Mouse (Mus musculus): Measurements from ENCODE around the gene Gpr37l1.
"Not testable (repeated sequence)": the region's sequence is repeated elsewhere in the genome, so short reads cannot be mapped to it uniquely, and the experiment has no call there.

Gpr37l1 gene

DNA sequence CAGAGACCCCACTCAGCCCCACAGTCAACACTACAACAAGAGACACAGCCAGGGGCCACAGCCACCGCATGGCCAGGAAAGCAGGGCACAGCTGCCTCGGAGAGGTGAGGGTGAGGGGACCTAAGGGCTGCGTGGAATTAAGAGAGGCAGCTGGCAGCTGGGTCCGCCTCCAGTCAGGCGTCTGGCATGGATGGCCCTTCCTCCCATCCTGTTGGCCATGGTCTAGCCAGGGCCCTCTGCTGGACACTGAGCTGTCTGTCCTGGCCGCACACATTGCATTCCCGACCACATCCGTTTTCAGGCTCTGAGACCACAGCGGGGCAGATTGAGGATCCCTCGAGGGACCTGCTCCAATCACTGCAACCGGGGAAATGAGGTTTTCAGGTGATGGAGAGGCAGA is at the start of gene Gpr37l1:
TSS of gene Gpr37l1 (minus strand) at position 247 of the 400 bp plus-strand sequence.
- no peak for DNase-seq (ENCODE audit: low spot score)

DNA sequence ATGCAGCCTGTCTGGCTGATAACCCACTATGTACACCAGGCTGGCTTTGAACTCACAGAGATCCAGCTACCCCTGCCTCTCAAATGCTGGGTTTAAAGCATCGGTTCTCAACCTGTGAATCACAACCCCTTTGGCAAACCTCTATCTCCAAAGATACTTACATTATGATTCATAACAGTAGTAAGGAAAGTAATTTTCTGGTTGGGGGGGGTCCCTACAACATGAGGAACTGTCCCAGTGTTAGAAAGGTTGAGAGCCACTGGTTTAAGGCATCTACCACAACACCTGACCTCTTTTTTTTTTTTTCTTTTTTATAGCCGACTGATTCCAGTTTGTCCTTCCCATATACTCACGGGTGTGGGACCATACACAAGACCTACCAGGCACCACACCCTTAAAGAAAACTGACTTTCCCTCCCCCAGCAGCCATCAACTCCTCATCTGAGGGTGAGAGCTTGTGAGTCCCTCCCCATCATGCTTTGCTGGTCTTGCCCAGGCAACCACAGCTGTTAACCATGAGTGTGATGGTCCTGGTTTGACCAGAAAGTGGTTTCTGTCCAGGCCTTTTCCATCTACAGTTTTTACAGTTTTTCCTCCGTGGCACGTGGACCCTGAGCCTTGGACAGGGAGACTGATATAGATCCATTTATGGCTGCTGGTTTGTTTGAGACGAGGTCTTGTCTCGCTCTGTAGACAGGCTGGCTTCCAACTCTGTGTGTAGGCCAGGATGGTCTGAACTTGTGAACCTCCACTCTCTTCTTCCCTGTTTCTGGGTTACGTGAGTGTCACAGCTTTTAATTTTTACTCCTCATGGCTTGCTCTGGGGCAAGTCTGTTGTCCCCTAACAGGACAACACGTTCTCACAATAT is 46.5 kb upstream of the Gpr37l1 start:
- no peak for DNase-seq (ENCODE audit: low spot score)

DNA sequence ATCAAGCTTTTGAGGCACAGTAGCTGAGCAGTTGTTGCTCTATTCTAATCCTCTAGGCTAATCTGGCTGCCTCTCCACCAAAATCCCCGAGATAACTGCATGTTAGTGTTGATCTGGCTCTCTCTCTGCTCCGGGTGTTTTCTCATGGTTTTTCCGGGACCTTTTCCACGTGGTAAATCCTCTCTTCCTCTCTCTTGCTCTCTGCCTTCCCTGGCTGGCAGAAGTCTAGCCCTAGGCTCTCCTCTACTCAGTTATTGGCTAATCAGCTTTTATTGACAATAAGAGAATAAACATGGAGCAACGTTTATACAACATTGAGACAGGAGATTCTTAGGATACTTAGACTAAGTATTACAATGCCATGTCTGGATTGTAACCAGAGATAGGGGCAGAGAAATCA is 42.9 kb upstream of the Gpr37l1 start:
- DNase-seq (ENCODE audit: low spot score): no peak

DNA sequence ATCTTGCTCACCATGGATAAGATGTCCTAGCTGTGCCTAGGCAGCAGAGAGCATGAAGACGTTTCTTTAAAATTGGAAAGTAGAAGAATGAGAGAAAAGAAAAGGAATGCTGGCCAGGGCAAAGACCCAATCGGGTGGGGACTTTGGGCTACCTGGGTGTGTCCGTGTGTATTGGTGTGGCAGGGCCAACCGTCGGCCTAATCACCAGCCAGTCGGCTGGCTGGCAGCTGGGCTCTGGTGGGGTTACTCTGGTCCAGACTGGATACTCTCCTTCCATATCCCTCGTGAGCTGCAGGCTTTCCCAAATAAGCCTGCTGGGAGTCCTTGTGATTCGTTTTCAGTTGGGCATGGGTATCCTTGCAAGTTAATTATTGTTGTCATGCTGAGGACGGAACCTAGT is 41.2 kb upstream of the Gpr37l1 start:
- DNase-seq (ENCODE audit: low spot score): no peak

DNA sequence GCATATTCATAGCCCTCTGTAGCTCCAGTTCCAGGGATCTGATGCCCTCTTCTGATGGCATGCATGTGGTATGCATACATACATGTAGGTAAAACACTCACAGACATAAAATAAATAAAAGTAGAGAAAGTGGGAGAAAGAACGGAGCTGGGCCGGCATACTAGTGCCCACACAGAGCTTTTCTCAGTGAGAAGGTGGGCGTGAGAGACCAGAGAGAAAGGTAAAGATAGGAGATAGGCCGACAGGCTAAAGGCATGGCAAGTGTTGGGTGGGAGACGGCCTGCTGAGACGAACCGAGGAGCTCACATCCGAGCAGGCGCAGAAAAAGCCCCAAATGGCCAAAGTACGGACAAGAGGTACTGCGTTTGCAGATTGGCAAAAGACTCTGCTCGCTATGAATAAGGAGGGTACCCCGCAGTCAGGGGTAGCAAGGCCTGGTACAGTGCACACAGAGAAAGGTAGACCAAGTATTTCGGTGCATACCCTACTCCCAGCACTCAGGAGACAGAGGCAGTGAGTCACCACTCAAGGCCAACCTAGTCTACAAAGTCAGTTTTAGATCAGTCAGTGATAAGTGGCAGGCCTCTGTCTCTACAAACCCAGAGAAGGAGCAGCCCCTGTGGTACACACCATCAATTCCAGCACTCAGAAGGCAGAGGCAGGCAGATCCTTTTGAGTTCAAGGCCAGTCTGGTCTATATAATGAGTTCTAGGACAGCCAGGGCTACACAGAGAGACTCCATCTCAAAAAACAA is 39.3 kb upstream of the Gpr37l1 start:
- DNase-seq (ENCODE audit: low spot score): no peak

DNA sequence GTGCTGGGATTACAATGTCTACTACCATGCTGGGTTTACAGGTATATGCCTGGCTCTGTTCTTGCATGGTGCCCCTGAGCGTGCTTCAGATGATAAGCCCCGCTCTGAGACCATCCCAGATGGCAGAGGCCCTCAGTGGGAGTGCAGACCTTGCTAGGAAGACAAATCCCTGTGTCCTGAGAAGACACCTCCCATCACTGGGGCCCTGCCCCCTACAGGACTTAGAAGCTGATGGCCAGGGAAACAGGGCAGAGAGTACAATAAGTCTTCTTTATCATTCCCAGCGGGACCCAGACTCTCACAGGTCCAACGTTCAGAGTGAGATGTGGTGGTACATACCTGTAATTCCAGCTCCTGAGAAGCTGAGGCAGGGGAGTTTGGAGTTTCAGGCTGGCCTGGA is 37.8 kb upstream of the Gpr37l1 start:
- no peak for DNase-seq (ENCODE audit: low spot score)

DNA sequence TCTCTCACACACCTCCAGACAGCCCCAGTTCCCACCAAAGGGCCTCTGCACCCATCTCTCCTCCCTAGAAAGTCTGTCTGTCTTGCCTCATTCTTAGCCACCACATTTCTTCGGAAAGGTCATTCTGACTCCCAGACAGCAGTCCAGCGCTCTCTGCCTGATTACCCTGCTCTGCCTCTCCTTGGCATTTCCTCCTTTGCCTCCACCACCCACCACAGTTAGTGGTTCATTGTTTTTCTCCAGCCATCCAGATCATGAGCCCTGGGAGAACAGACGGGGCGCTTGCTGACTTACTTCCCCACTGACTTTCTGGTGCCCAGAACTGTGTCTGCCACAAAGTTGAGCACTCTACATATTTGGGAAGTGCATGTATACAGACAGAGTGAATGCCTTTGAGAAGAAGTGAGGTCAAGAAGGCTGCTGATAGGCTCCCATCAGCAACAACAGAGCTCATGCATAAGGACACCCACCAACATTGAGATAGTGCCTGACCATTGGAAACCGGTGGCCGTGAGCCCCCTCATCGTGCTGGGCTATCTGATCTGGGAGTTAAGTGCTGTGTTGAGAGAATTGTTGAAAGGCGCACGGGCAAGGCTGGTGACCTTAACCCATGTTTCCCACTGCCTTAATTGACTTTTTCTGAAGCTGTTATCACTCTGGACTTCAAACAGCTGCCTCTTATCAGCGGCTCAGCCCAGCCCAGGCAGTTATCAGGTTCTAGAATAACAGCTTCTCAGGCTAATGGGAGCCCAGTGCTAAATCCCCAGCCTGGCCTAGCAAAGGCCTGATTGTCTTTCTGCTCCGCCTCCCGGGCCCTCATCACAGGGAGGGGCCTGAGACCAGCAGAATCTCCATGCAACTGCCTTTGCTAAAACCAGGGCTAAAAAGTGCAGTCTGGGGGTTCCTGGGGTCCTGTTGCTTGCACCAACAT is 37.0 kb upstream of the Gpr37l1 start:
- DNase-seq (ENCODE audit: low spot score): no peak

DNA sequence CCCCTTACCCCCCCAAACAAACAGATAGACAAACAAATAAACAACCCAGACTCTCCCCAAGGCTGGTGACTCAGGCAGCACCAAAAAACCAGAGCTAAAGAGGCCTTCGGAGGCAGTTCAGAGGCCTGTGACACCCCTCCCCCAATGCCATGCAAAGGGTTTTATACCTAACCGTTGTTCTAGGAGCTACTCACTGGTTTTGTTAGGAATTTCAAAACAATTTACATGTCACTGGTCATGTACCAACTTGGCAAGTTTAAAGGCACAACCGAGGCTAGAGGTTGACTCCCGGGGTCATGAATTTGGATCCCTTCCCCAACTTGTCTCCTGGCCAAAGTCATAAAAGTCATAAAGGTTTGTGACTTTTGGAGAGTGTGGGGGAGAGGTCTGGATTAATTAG is 32.9 kb upstream of the Gpr37l1 start:
- no peak for DNase-seq (ENCODE audit: low spot score)

DNA sequence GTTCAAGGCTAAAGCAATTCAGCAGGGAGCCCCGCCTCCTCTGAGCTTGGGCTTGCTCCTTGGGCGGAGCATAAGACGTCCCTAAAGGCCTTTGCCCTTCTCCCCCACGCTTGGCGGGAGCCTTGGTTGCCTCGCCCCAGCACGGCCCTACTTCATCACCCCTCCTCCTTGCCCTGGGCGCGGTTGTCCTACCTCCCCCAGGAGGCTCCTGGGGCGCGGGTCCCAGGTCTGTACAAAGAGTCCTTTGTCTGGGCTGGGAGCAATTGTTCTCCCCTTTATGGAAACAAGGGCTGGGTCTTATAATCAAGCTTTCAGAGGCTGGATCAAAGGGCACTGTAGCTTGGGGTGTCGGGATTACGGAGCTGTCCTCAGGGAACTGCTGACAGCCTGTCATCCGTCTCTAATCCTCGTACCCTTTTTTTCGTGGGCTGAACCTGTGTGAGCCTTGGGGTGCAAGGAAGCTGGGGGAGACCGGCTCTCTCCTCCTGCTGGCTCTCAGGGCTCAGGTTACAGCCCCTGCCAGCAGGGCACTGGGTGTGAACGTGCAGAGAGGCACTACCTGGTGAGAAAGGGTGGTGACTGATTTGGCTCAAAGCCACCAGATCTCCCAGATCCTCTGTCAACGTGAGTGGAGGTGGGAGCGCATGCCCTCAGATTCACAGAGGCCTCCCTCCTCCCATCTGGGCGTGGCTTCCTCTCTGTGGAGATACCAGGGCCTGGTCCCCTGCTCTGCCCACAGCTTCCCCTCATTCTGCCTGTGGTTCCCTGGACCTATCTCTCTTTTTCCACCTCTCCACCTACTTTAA is 31.7 kb upstream of the Gpr37l1 start:
- DNase-seq (ENCODE audit: low spot score): no peak

DNA sequence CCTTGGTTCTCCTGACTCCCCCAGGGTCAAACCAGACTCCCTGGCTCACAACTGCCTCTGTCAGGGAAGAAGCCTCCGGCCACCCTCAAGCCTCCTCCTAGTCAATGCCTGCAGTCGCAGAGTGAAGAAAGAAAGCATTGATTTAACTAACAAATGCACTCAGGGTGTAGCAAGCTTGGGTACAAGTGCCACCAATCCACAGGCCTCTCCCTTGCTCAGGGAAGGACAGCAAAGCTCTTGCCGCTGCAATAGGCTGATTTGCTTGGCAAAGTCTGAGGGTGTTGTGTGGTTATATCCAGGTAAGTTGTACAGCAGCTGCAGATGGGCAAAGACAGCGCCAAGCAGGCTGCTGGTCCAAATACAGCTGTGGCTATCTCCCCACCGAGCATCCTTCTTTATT is 30.9 kb upstream of the Gpr37l1 start:
- DNase-seq (ENCODE audit: low spot score): no peak

DNA sequence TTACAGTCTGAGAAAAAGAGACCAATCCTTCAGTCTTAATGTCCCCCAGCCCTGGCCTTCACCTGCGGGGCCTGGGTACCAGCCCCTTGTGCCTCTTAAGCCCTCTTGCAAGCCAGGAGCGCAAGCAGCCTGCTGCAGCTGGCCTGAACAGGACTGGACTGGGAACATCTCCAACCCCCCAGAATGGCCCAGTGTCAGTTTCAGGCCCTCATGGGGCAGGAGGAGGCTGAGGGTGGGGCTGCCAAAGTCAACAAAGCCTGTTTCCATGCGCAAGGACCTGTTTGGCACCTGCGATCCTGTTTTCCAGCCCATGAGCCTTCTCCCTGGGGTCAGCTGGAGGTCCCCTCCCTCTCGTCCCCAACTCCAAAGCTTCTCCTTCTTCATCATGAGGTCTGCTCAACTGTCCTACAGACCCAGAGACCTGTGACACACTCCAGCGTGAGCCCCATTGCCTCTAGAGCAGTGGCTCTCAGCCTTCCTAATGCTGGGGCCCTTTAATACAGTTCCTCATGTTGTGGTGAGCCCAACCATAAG is 28.5 kb upstream of the Gpr37l1 start:
- DNase-seq (ENCODE audit: low spot score): no peak

DNA sequence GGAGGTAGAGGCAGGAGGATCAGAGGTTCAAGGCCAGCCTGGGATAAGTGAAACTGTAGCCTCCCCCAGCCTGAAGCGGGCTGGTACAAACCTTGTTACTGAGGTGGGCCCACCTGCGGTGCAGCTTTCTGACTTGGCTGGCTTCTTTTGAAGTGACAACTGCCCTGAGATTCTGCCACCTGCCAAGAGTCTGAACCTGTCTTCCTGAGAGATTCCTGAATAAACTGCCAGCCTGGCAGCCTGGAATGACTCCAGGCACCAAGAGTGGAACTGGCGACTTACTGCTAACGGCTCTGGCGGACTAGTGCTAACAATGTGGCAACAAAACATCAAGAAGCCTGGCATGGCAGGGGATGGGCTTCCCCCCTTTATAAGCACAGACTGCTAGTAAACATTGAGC is 26.9 kb upstream of the Gpr37l1 start:
- not testable (repeated sequence) for DNase-seq (ENCODE audit: low spot score)

DNA sequence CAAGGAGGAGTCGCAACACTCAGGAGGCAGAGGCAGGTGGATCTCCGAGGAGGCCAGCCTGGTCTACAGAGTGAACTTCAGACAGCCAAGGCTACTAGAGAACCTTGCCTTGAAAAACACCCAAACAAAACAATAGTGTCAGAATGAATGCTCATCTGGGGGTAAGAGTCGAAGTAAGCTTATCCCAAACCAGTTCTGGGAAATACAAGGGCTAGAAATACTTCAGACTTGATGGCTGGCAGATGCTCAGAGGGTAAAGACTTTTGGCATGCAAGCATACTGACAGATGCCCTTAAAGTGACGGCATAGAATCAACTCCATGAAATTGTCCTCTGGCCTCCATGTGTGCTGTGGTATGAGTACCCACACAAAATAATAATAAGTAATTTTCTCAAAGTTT is 21.7 kb upstream of the Gpr37l1 start:
- no peak for DNase-seq (ENCODE audit: low spot score)

DNA sequence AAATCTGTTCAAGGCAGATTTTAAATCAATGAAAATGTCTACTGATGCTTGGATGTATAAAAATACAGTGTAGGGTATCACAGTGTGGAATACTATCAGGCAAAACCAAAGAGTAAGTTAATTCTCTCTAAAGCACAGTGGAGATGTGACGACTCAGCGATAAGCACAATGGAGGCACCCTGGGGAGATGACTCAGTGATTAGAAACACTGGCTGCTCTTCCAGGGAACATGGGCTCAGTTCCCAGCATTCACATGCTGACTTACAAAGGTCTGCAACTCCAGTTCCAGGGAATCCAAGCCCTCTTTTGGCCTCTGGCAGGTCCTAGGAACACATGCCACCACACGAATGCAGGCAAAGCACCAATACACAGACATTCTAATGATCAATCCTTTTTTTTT is 20.7 kb upstream of the Gpr37l1 start:
- DNase-seq (ENCODE audit: low spot score): no peak

DNA sequence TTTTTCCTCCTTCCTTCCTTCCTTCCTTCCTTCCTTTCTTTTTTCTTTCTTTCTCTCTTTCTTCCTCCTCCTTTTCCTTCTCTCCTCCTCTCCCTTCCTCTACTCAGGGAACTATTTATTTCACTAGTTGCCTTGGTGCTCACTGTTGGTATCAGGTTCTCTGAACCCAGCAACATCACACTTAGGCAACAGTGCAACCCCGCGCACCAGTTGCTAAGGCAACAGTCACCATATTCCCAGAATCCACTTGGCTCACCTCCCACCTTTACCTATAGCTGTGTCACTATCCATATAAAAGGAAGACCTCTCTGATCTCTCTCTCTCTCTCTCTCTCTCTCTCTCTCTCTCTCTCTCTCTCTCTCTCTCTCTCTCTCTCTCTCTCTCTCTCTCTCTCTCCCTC is 19.5 kb upstream of the Gpr37l1 start:
- DNase-seq (ENCODE audit: low spot score): not testable (repeated sequence)

DNA sequence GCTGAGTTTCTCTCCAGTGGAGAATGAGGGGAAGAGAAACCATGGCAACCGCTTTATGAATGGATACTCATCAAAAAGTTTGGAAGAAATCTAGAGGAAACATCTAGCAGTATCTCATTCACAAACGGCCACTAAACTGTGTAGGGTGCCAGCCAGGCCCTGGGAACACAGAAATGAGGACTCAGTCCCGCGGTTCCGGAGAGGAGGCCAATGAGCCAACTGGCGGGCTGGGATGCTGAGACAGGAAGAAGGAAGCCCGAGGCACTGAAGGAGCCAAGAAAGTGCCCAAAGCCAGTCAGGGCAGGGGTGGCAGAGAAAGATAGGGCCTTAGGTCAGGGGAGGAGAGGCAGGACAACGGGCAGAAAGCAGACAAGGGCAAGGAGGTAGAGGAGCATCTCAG is 18.9 kb upstream of the Gpr37l1 start:
- no peak for DNase-seq (ENCODE audit: low spot score)

DNA sequence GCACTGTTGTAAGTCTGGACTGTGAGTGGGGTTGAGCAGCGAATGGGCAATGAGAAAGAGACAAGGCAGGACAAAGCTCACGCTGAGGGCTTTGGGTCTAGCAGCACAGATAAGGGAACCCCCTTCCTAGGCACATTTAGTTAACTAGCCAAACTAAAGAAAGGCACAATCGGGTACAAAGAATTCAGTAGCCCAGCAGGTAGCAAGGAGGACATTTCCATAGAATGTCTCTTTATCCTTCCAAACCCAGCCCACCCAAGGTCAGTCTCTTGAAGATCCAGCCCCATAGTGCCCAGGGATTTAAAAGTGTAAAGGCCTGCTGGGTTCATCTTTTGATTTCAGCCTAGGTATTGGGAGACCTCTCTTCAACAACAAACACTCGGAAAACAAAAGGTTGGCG is 18.5 kb upstream of the Gpr37l1 start:
- no peak for DNase-seq (ENCODE audit: low spot score)

DNA sequence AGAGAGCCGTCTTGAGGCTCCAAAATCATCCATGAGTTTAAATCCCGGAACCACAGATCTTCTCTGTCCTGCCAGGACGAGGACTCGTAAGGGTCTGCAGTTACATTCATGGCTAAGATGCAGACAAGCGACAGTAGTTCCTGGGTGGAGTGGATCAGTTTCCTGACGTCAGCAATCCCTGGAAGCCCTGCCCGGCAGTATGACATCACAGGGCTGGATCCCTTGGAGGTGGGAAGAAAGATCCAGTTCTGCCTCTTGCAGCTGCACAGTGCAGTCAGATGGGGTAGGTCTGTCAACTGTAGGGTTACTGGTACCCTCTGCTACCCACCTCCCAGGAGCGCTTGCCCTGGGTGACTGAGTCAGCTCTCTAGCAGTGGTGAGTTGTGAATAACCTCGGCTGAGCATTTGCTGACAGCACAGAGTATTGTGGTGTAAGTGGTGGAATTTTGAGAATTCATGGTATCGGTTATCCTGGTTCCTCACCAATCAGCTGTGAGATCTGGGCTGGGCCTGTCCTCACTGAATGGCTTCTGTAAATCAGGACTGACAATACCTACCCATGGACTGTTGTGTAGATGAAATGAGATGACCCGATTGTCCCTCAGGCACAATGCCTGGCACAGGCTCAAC is 16.6 kb upstream of the Gpr37l1 start:
- DNase-seq (ENCODE audit: low spot score): no peak

DNA sequence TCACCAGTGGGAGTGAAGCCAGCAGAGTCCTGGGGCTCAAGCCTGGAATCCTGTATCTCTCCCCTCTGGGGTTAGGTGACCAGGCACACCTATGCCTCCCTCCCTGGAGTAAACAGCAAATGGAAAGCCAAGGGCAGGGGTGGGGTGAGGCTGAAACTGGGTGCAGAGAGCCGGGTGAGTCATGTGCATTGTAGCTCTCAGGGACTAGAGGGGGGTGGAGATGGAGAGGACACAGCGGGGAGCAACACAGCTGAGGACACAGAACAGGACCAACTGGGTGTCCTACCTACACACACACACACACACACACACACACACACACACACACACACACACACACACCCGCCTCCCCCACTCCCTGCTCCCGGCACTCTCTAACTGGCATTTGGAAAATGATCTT is 16.0 kb upstream of the Gpr37l1 start:
- DNase-seq (ENCODE audit: low spot score): no peak

DNA sequence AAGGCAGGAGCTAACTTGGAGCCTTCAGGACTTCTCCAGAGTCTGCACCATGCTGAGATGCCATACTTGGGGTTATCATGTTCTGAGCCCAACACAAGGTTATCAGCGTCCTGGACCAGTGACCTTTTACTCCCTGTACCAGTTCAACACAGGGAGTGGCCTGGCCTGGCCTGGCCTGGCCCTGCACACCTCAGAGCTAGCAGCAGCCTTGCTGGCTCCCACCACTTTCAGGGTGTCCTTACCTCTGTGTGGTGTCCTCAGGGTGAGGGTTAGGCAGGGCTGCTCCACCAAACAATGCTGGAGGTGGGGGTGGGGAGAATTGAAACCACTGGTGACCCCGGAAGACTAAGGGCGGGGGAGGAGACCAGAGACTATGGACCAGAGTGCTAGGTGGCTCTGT is 15.5 kb upstream of the Gpr37l1 start:
- DNase-seq (ENCODE audit: low spot score): no peak

All from left cerebral cortex, adult 11 months (tissue).